Mouse (Mus musculus) hindbrain, embryonic 11.5 days (tissue): ENCODE results near the gene Micall1. TPM values are rescaled to one million over a fixed set of nuclear protein-coding genes. Genes with fewer than 3 reads are reported as not detected.
A peak's percentile ranks its signal among the peaks of the same experiment; 100 is the strongest.

Experiments
- ATAC-seq: fragments of 200-750 bp; cut with Nextera tagmentation; 2 replicates; pipeline ENCODE4 v1.8.0; 2017; ENCODE audit warnings: mild to moderate bottlenecking, moderate TSS enrichment, moderate library complexity; ENCODE audit not compliant: low FRiP score
- DNase-seq: peaks from one replicate; pipeline ENCODE4 v3.0.0-alpha.2; 2015; ENCODE audit warnings: low spot score
- H3K27ac ChIP-seq: fragments of 300-500 bp; sonication (generic); 2 replicates; pipeline ENCODE4 v1.5.1; 2014; ENCODE audit warnings: mild to moderate bottlenecking, low read depth, low read length
- H3K27me3 ChIP-seq: fragments of 300-500 bp; sonication (generic); 2 replicates; pipeline ENCODE4 v1.6.1; 2014; ENCODE audit warnings: mild to moderate bottlenecking, low read length, moderate library complexity, mixed read lengths; ENCODE audit not compliant: control insufficient read depth, insufficient read depth
- H3K36me3 ChIP-seq: fragments of 300-500 bp; sonication (generic); 2 replicates; pipeline ENCODE4 v1.6.1; 2014; ENCODE audit warnings: mild to moderate bottlenecking, low read length, moderate library complexity, mixed read lengths; ENCODE audit not compliant: control insufficient read depth, insufficient read depth
- H3K4me1 ChIP-seq: fragments of 300-500 bp; sonication (generic); replicated peaks from 2 replicates; pipeline ENCODE4 v1.6.1; 2014; ENCODE audit warnings: low read length, mixed read lengths; ENCODE audit not compliant: control insufficient read depth, insufficient read depth
- H3K4me2 ChIP-seq: fragments of 300-500 bp; sonication (generic); replicated peaks from 2 replicates; pipeline ENCODE4 v1.6.1; 2014; ENCODE audit warnings: mild to moderate bottlenecking, low read depth, low read length
- H3K4me3 ChIP-seq: fragments of 300-500 bp; sonication (generic); 2 replicates; pipeline ENCODE4 v1.5.1; 2014; ENCODE audit warnings: low read depth, low read length
- H3K9ac ChIP-seq: fragments of 300-500 bp; sonication (generic); 2 replicates; pipeline ENCODE4 v1.6.1; 2014; ENCODE audit warnings: low read depth, low read length
- H3K9me3 ChIP-seq: fragments of 300-500 bp; sonication (generic); 2 replicates; pipeline ENCODE4 v1.6.1; 2016; ENCODE audit warnings: low read length; ENCODE audit not compliant: control insufficient read depth
- WGBS: fragments of 180-500 bp; shearing (Covaris S2); extraction: QIAGEN DNeasy Blood & Tissue Kit; methylation state at CpG from one replicate; pipeline ENCODE4 v1.1.7; 2014; 5-methylcytosine and 5-hydroxymethylcytosine counted together
- polyA plus RNA-seq: library from polyadenylated mRNA; unstranded; fragments of >200 nt; fragmentation: Nextera tagmentation; extraction: Ambion mirVana; gene quantifications from 2 replicates; pipeline ENCODE4 v1.2.1, GENCODE M21; 2014

Gene Micall1
- polyA plus RNA-seq, 1 experiment from 2014 or later = 7.2 TPM

- no peaks in the 10 kb centered on the region for H3K9me3 ChIP-seq
- no peaks in the 10 kb centered on the region for H3K36me3 ChIP-seq
- H3K4me1 ChIP-seq = 0 out of 2 replicates have a peak, but pooled peaks cover 2% of the 10 kb centered on the region
- no peak for ATAC-seq
- H3K27me3 ChIP-seq = no peaks in the 10 kb centered on the region
- no peak overlapping the region for H3K27ac ChIP-seq
- no peak for DNase-seq
- H3K4me2 ChIP-seq = no peak overlapping the region
- no peak overlapping the region for H3K9ac ChIP-seq
- no peak overlapping the region for H3K4me3 ChIP-seq
Observed at GRCm38 (mm10) chr15:79101531-79101930, 7.2 kb upstream of the Micall1 start.

DNA sequence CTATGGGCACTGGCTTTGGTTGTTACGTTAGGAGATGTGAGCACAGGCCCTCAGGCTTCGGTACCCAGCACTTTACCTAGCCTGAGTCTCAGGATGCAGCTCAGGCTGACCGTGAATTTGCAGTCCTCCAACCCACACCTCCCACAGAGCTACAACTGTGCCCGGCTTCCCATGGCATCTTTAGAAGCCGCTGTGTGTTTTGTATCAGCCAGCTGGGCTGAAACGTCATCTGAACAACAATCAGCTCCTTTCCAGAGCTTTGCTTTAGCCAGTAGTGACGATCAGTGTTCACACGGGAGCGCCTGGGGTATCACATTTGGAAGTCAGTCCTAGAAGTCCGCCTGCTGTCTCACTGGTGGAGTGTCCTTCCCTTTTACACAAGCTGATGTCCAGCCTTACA lies 5.4 kb upstream of the Micall1 start:
- Histone ChIP-seq H3K4me1 (peaks cover 1% of the 10 kb centered on the region; the same call in 1 of the 2 replicates), H3K27me3 (no peaks in the 10 kb centered on the region), H3K9ac (no peak overlapping the region), H3K4me2 (no peak overlapping the region), H3K36me3 (no peaks in the 10 kb centered on the region), H3K4me3 (no peak overlapping the region), H3K27ac (no peak overlapping the region), H3K9me3 (no peaks in the 10 kb centered on the region)
- DNase-seq (no peak), ATAC-seq (no peak)
- 71% methylated on average over 10 of the region's 10 CpGs for WGBS

- Histone ChIP-seq H3K4me1 (peaks cover 5% of the 10 kb centered on the region; the same call in 1 of the 2 replicates), H3K27ac (no peak overlapping the region), H3K9me3 (no peaks in the 10 kb centered on the region), H3K4me2 (no peak overlapping the region), H3K36me3 (no peaks in the 10 kb centered on the region), H3K4me3 (no peak overlapping the region), H3K27me3 (peaks cover 3% of the 10 kb centered on the region; the same call in 1 of the 2 replicates), H3K9ac (no peak overlapping the region)
- ATAC-seq (no peak), DNase-seq (no peak)
- WGBS = 49% methylated on average over 2 of the region's 2 CpGs
Observed at GRCm38 (mm10) chr15:79105804-79106203, 2.9 kb upstream of the Micall1 start.

- H3K27ac ChIP-seq = no peak overlapping the region
Observed at GRCm38 (mm10) chr15:79107966-79108365, 732 bp upstream of the Micall1 start.

GRCm38 (mm10) chr15:79109321-79109934 lies 730 bp downstream of the Micall1 start:
- peak overlapping the region; percentile 88 for H3K9ac ChIP-seq
- H3K4me1 ChIP-seq = peaks cover 5% of the 10 kb centered on the region; the same call in 1 of the 2 replicates
- peak overlapping the region; percentile 75 for H3K4me3 ChIP-seq
- peak overlapping the region; percentile 72 for H3K27ac ChIP-seq
- H3K4me2 ChIP-seq = peak overlapping the region; percentile 93
- 1% methylated on average over 46 of the region's 46 CpGs for WGBS
- H3K9me3 ChIP-seq = no peaks in the 10 kb centered on the region
- peaks cover 3% of the 10 kb centered on the region; the same call in 1 of the 2 replicates for H3K27me3 ChIP-seq
- no peaks in the 10 kb centered on the region for H3K36me3 ChIP-seq
- peak; percentile 73 for ATAC-seq
- DNase-seq = no peak

More at GRCm38 (mm10) chr15:79107966-79108365, 732 bp upstream of the Micall1 start:
- 26% methylated on average over 7 of the region's 7 CpGs for WGBS
- ATAC-seq = no peak
- H3K9me3 ChIP-seq = no peaks in the 10 kb centered on the region
- no peaks in the 10 kb centered on the region for H3K36me3 ChIP-seq
- no peak for DNase-seq
- peaks cover 5% of the 10 kb centered on the region; the same call in 1 of the 2 replicates for H3K4me1 ChIP-seq
- H3K27me3 ChIP-seq = peaks cover 3% of the 10 kb centered on the region; the same call in 1 of the 2 replicates
- H3K4me2 ChIP-seq = no peak overlapping the region; the same call in 1 of the 2 replicates
- H3K9ac ChIP-seq = no peak overlapping the region; the same call in 1 of the 2 replicates
- peak overlapping the region; percentile 75 for H3K4me3 ChIP-seq

DNA sequence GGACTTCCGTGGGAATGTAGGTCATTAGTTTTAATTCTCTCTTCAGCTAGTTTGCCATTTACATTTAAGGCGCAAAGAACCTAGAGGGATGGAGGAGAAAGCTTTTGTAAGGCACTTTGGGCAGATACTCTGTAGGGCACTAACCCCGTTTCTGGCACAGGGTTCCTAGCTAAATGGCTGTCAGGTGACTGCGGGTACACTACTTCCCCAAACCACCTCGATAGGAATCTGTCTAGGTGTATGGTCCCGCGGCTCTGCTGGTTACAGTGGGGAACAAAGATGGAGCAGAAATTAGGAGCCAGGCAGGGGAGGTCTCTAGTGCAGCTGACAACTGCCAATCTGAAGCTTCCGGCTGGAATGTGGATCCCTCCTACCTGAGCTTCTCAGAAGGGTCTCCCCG lies 1.3 kb downstream of the Micall1 start:
- DNase-seq (peak; percentile 19), ATAC-seq (no peak)
- Histone ChIP-seq H3K9ac (peak overlapping the region; percentile 88), H3K27me3 (peaks cover 3% of the 10 kb centered on the region; the same call in 1 of the 2 replicates), H3K9me3 (no peaks in the 10 kb centered on the region), H3K4me3 (peak overlapping the region; percentile 75), H3K4me1 (peaks cover 5% of the 10 kb centered on the region; the same call in 1 of the 2 replicates), H3K4me2 (peak overlapping the region; percentile 93), H3K27ac (no peak overlapping the region), H3K36me3 (no peaks in the 10 kb centered on the region)
- whole genome bisulfite sequencing = 21% methylated on average over 9 of the region's 9 CpGs

- no peaks in the 10 kb centered on the region for H3K36me3 ChIP-seq
- DNase-seq (no peak), ATAC-seq (no peak)
- H3K4me2 ChIP-seq = no peak overlapping the region; the same call in 1 of the 2 replicates
- H3K9me3 ChIP-seq = no peaks in the 10 kb centered on the region
- no peak overlapping the region for H3K9ac ChIP-seq
- no peak overlapping the region for H3K27ac ChIP-seq
- peaks cover 5% of the 10 kb centered on the region; the same call in 1 of the 2 replicates for H3K4me1 ChIP-seq
- peaks cover 3% of the 10 kb centered on the region; the same call in 1 of the 2 replicates for H3K27me3 ChIP-seq
- 76% methylated on average over 2 of the region's 2 CpGs for WGBS
- H3K4me3 ChIP-seq = no peak overlapping the region
Observed at GRCm38 (mm10) chr15:79110528-79110927, 1.8 kb downstream of the Micall1 start.

- H3K9ac ChIP-seq = no peak overlapping the region
- H3K4me3 ChIP-seq = no peak overlapping the region
- 90% methylated on average over 3 of the region's 4 CpGs for WGBS
- peaks cover 3% of the 10 kb centered on the region; the same call in 1 of the 2 replicates for H3K27me3 ChIP-seq
- H3K36me3 ChIP-seq = no peaks in the 10 kb centered on the region
- DNase-seq = no peak
- H3K9me3 ChIP-seq = no peaks in the 10 kb centered on the region
- H3K4me2 ChIP-seq = no peak overlapping the region
- no peak overlapping the region for H3K27ac ChIP-seq
- H3K4me1 ChIP-seq = peaks cover 5% of the 10 kb centered on the region; the same call in 1 of the 2 replicates
- no peak for ATAC-seq
Observed at GRCm38 (mm10) chr15:79111774-79112173, 3.1 kb downstream of the Micall1 start.

DNA sequence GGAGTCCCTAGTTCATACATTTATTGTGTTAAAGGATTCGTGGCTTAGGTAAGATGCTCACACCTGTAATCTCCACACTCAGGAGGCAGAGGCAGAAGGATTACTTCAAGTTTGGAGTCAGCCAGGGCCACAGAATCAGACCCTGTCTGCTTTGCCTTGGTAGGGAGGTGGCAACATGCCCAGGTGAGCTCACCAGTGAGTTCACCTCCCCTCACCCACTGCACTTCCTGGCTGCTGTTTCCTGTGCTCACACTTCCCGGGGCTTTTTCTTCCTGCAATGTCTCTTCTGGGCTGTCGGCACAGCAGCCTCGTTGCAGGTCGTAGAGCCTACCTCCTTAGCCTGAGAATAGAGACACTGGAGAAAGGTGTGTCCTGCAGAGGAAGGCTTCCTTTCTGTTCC lies 6.6 kb downstream of the Micall1 start:
- Histone ChIP-seq H3K27me3 (no peaks in the 10 kb centered on the region), H3K9ac (no peak overlapping the region), H3K4me3 (no peak overlapping the region), H3K4me2 (no peak overlapping the region), H3K36me3 (no peaks in the 10 kb centered on the region), H3K27ac (no peak overlapping the region), H3K4me1 (no peaks in the 10 kb centered on the region), H3K9me3 (no peaks in the 10 kb centered on the region)
- no peak for DNase-seq
- WGBS = 71% methylated on average over 5 of the region's 5 CpGs
- no peak for ATAC-seq
